Mouse (Mus musculus) liver, embryonic 14.5 days (tissue): ENCODE results near the gene Crls1. TPM values are rescaled to one million over a fixed set of nuclear protein-coding genes. Genes with fewer than 3 reads are reported as not detected.
A peak's percentile ranks its signal among the peaks of the same experiment; 100 is the strongest.

ENCODE experiments used
- ATAC-seq: fragments of 200-750 bp; cut with Nextera tagmentation; 2 replicates; pipeline ENCODE4 v1.8.0; 2017; ENCODE audit warnings: moderate number of reproducible peaks, mild to moderate bottlenecking, moderate library complexity; ENCODE audit not compliant: insufficient read depth
- DNase-seq, 3 experiments: peaks; one replicate each; pipeline ENCODE4 v3.0.0-alpha.2; 2012 to 2013; ENCODE audit warnings: low read depth in 3 of 3, low spot score in 3 of 3
- H3K27ac ChIP-seq: fragments of 300-500 bp; sonication (generic); 2 replicates; pipeline ENCODE4 v1.5.1; 2014; ENCODE audit warnings: moderate library complexity, mild to moderate bottlenecking, control low read depth, inconsistent platforms
- H3K27me3 ChIP-seq: fragments of 300-500 bp; sonication (generic); 2 replicates; pipeline ENCODE4 v1.6.1; 2014; ENCODE audit warnings: mild to moderate bottlenecking, low read length, moderate library complexity; ENCODE audit not compliant: control insufficient read depth, insufficient read depth
- H3K36me3 ChIP-seq: fragments of 300-500 bp; sonication (generic); replicated peaks from 2 replicates; pipeline ENCODE4 v1.6.1; 2014; ENCODE audit warnings: low read depth; ENCODE audit not compliant: control insufficient read depth, insufficient read depth
- H3K4me1 ChIP-seq, 2 experiments: fragments of 200-500 bp in 1 of 2; fragments of 300-500 bp in 1 of 2; sonication (generic) in 1 of 2; replicated peaks; 2 replicates each; pipeline ENCODE4 v1.6.1; 2012 to 2014; ENCODE audit warnings: antibody characterized with exemption in 1 of 2, inconsistent platforms in 1 of 2, low read length in 1 of 2; ENCODE audit not compliant: control insufficient read depth in 2 of 2, insufficient read depth in 2 of 2
- H3K4me2 ChIP-seq: fragments of 300-500 bp; sonication (generic); 2 replicates; pipeline ENCODE4 v1.6.1; 2014; ENCODE audit warnings: low read depth, mild to moderate bottlenecking, control low read depth, moderate library complexity
- H3K4me3 ChIP-seq, 2 experiments: fragments of 200-500 bp in 1 of 2; fragments of 300-500 bp in 1 of 2; sonication (generic) in 1 of 2; 2 replicates each; pipeline ENCODE4 v1.5.1; 2012 to 2014; ENCODE audit warnings: low read depth in 2 of 2, low read length in 2 of 2, mild to moderate bottlenecking in 2 of 2, control low read depth in 1 of 2, inconsistent platforms in 1 of 2, moderate library complexity in 1 of 2; ENCODE audit not compliant: insufficient read depth in 1 of 2
- H3K9ac ChIP-seq: fragments of 300-500 bp; sonication (generic); replicated peaks from 2 replicates; pipeline ENCODE4 v1.6.1; 2014; ENCODE audit warnings: mild to moderate bottlenecking, control low read depth, moderate library complexity
- H3K9me3 ChIP-seq: fragments of 300-500 bp; sonication (generic); 2 replicates; pipeline ENCODE4 v1.6.1; 2016; ENCODE audit warnings: low read length, mixed read lengths; ENCODE audit not compliant: control insufficient read depth
- CTCF ChIP-seq: IDR thresholded peaks from 2 replicates; pipeline ENCODE4 v1.5.1; 2016; ENCODE audit warnings: antibody characterized with exemption, low read depth, control low read depth
- EP300 ChIP-seq: IDR thresholded peaks from 2 replicates; pipeline ENCODE4 v1.6.1; 2016; ENCODE audit warnings: antibody characterized with exemption, low read depth
- WGBS: fragments of 180-500 bp; shearing (Covaris S2); extraction: QIAGEN DNeasy Blood & Tissue Kit; methylation state at CpG from one replicate; pipeline ENCODE4 v1.1.7; 2014; ENCODE audit not compliant: insufficient replicate concordance; 5-methylcytosine and 5-hydroxymethylcytosine counted together
- polyA plus RNA-seq, 2 experiments: library from polyadenylated mRNA; depleted of rRNA in 1 of 2; stranded (reverse) in 1 of 2; unstranded in 1 of 2; fragments of >200 nt; fragmentation: Nextera tagmentation in 1 of 2; extraction: Ambion mirVana in 1 of 2; gene quantifications; 2 replicates each; pipeline versions ENCODE4 v1.2.1 to v1.2.3; 2012 to 2014

Gene Crls1
- polyA plus RNA-seq (2012; rRNA removed), result 8.9 and 10.1 TPM in 2 replicates
- 9.0 and 14.3 TPM in 2 replicates for polyA plus RNA-seq (2014; fragmentation: Nextera tagmentation; extraction: Ambion mirVana)

DNA sequence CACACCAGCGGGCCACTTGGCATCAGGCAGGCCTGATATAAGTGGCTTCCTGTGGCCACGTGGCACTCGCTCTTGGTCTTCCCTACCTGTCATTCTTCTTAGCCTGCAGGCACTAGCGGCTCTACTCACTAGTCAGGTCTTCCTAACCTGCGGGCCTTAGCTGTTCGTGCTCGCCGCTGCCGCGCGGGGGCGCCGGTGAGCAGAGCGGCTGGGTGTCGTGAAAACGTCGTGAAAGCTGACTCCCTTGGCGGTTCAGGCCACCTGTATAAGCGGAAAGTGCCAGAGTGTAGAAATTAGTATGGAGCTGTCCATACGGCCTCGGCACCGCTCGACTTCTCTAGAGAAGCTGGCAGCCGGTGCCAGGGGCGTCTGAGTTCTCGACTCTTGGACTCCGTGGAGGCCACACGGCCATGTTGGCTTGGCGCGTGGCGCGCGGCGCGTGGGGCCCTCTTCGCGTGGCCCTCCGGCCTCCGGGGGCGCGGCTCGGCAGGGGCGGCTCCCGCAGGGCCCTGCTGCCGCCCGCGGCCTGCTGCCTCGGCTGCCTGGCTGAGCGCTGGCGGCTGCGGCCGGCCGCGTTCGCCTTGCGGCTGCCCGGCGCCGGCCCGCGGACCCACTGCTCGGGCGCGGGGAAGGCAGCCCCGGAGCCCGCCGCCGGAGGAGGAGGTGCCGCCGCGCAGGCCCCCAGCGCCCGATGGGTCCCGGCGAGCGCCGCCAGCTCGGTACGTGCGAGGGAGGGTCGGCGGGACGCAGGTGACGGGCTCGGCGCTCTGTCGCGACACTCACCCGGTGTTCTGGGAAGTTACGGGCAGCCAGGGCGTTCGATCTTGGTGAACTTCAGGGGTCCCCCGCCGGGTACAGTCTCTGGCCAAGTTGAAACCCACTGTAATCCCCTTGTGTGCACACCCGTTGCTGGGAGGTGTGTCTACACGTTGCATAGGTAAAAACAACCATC, at the start of gene Crls1:
TSS of gene Crls1 (plus strand) at position 260 of the 952 bp plus-strand sequence.
- under 1% methylated on average over 94 of the region's 96 CpGs for whole genome bisulfite sequencing

DNA sequence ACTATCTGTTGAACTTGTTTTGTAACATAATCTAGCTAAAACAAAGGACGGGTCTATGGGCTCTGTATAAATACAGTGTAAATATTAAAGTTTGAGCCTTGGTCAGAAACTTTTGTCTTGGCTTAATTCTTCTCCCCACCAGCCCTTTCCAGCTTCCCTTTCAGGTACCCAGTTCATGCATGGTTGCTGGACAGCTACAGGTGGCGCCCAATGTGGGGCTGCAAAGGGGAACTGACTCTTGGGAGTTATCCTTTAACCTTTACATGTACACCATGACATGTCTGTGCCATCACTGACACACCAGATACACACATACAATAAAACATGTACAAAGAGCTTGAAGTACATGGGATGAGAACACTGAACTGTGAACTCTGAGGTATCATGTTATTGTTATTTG, 43.5 kb upstream of the Crls1 start:
- no peaks in the 10 kb centered on the region for H3K4me1 ChIP-seq
- TF ChIP-seq CTCF (no peak), EP300 (no peak)
- no peak overlapping the region for H3K4me3 ChIP-seq
- ATAC-seq, result no peak
- DNase-seq, result no peak
- peaks cover 17% of the 10 kb centered on the region for H3K36me3 ChIP-seq
- 70% methylated on average over 2 of the region's 2 CpGs for WGBS
- no peaks in the 10 kb centered on the region for H3K9me3 ChIP-seq
- no peak overlapping the region for H3K9ac ChIP-seq
- no peaks in the 10 kb centered on the region for H3K27me3 ChIP-seq
- H3K4me2 ChIP-seq, result no peak overlapping the region
- H3K27ac ChIP-seq, result no peak overlapping the region

More for the DNA sequence above, at the start of gene Crls1:
- Histone ChIP-seq H3K4me2 (peak within 1 kb of the TSS; percentile 79), H3K27ac (no peak within 1 kb of the TSS; the same call in 1 of the 2 replicates), H3K4me3 (peak within 1 kb of the TSS; percentile 87 to 92), H3K4me1 (peaks cover 3 to 7% of the 10 kb centered on the region in 2 experiments; a peak in 3 of 4 replicates), H3K36me3 (no peaks in the 10 kb centered on the region), H3K9me3 (no peaks in the 10 kb centered on the region), H3K9ac (peak within 1 kb of the TSS; percentile 85), H3K27me3 (no peaks in the 10 kb centered on the region)
- TF ChIP-seq EP300 (no peak), CTCF (peak; percentile 100)
- ATAC-seq (peak; percentile 89), DNase-seq (peak; percentile 84 to 87 (median 84))

DNA sequence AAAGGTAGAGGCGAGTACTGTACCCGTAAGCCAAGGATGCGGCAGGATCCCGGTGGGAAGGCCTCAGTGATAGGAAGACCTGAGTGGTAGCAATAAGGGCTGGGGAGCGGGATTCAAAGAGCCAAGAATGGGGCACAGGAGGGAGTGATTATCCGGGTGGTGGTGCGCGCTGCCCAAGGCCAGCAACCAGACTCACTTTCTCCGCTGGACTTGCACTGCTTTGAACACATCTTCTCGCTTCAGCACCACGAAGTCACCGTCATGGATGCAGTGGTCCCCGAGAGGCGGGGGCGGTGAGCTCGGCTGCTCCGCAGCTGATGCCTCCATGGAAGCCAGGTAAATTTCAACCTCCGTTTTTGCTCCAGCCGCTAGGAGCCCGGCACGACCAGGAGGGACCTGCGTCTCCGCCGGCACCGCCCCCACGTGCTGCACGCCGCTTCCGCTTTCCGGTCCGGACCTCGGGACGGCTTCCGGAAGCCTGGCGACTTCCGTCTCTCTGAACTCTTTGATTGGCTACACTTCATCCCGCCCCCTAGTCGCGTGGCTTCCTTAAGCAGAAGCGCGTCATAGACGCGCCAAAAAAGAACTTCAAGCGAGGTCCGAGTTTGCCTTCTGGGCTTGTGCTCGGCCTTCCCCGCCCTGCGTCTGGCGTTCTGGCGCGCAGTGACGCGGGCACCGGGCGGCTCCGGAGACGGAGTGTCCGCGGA, 30.7 kb upstream of the Crls1 start, which contains the start of the genes Trmt6 and Mcm8:
TSS of gene Trmt6 (minus strand) at position 448 of the 707 bp plus-strand sequence.
TSS of gene Mcm8 (plus strand) at position 534 of the 707 bp plus-strand sequence.
- WGBS, result under 1% methylated on average over 59 of the region's 59 CpGs
- Histone ChIP-seq H3K27ac (peak within 1 kb of the TSS; percentile 76), H3K4me1 (peaks cover 6 to 9% of the 10 kb centered on the region in 2 experiments; a peak in 3 of 4 replicates), H3K9ac (peak within 1 kb of the TSS; percentile 87), H3K9me3 (no peaks in the 10 kb centered on the region), H3K4me2 (peak within 1 kb of the TSS; percentile 86), H3K4me3 (peak within 1 kb of the TSS; percentile 80 to 96), H3K27me3 (no peaks in the 10 kb centered on the region), H3K36me3 (peaks cover 8% of the 10 kb centered on the region)
- ATAC-seq (peak; percentile 99), DNase-seq (peak; percentile 97 to 99 (median 98))
- TF ChIP-seq EP300, result no peak
- peak; percentile 46 for TF ChIP-seq CTCF

- DNase-seq, result no peak
- Histone ChIP-seq H3K4me2 (no peak overlapping the region), H3K36me3 (peaks cover 4% of the 10 kb centered on the region), H3K4me3 (no peak overlapping the region), H3K9ac (no peak overlapping the region), H3K27me3 (no peaks in the 10 kb centered on the region), H3K4me1 (no peaks in the 10 kb centered on the region), H3K9me3 (no peaks in the 10 kb centered on the region), H3K27ac (no peak overlapping the region)
- TF ChIP-seq CTCF (no peak), EP300 (no peak)
- ATAC-seq, result no peak
- WGBS, result 72% methylated on average over 4 of the region's 4 CpGs
Measured at GRCm38 (mm10) chr2:132841071-132841470, 5.4 kb upstream of the Crls1 start.
